Mouse (Mus musculus) heart, postnatal 0 days (tissue): ENCODE results near the gene Gm11077.

ENCODE experiments used
- CTCF ChIP-seq: IDR thresholded peaks from 2 replicates; pipeline ENCODE4 v1.5.1; 2016; ENCODE audit warnings: antibody characterized with exemption, control low read depth, low read depth
- EP300 ChIP-seq: IDR thresholded peaks from 2 replicates; pipeline ENCODE4 v1.6.1; 2016; ENCODE audit warnings: antibody characterized with exemption, low read depth

- TF ChIP-seq CTCF (no peak), EP300 (no peak)
Observed at GRCm38 (mm10) chr6:140798841-140799240, 69.8 kb downstream of the Gm11077 start.
